Mouse (Mus musculus) CD8-positive naive resting alpha-beta T cell, adult 57 days (primary cell): ENCODE data around the gene Vps13a. TPM values are rescaled to one million over a fixed set of nuclear protein-coding genes. Genes with fewer than 3 reads are reported as not detected.

Experiments used
- total RNA-seq: library from RNA; stranded (reverse); gene quantifications from one replicate; pipeline ENCODE4 v1.2.4, GENCODE M21; 2023

Gene Vps13a
- 89.5 TPM for total RNA-seq

DNA sequence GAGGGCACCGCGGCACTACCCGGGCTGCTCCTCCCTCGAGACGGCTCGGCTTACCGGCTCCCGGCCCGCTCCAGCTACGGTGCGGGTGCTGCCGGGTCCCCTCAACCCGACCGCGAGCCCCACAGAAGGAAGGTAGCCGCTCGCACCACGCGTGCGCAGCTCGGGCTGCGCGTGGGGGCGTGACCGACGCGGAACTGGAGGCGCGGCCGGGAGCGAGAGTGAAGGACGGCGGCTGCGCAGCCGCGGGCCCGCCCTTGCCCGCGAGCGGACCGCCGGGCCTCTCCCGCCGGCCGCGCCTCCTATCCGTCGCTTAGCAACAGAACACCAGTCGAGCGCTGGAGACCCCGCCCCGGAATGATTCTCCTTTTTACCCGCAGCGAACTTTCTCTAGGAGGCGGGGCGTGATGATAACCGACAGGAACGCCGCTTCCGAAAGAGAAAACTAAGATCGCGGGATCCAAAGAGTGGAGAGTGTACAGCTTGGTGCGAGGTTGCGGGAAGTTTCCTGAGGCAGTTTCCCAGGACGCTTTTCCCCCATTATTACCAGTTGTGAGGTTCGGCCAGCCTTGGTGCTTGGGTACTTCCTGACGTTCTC is at the start of gene Vps13a:
Gene Vps13a (minus strand): TSS at position 144 of the 595 bp plus-strand sequence.

Other genes with a start within 250 kb of the Vps13a start
- not detected for gene Foxb2, start 92.9 kb upstream of the Vps13a start, total RNA-seq
- gene Prune2, start 175.2 kb upstream of the Vps13a start, total RNA-seq: not detected